Mouse (Mus musculus): ENCODE results near the gene Sirt7. TPM values are rescaled to one million over a fixed set of nuclear protein-coding genes. Genes with fewer than 3 reads are reported as not detected.

The Sirt7 gene
- total RNA-seq (2014; rRNA removed): 31.3 and 39.7 TPM in 2 replicates
- 34.7 and 36.0 TPM in 2 replicates for polyA plus RNA-seq (2015; fragmentation: Nextera tagmentation; extraction: Ambion mirVana)

- DNase-seq (ENCODE audit: low spot score): no peak
- Histone ChIP-seq H3K4me3 (ENCODE audit: low read depth, low read length) (peak within 1 kb of the TSS; percentile 64), H3K9me3 (ENCODE audit: low read length) (no peaks in the 10 kb centered on the region), H3K27ac (ENCODE audit: low read depth, low read length) (peak within 1 kb of the TSS; percentile 86), H3K4me2 (ENCODE audit: low read depth, low read length, poor library complexity, severe bottlenecking) (peak within 1 kb of the TSS; percentile 97), H3K36me3 (ENCODE audit: insufficient read depth, low read length) (peaks cover 51% of the 10 kb centered on the region), H3K4me1 (ENCODE audit: insufficient read depth, low read length) (peaks cover 3% of the 10 kb centered on the region; the same call in 1 of the 2 replicates), H3K27me3 (ENCODE audit: insufficient read depth, low read length) (no peaks in the 10 kb centered on the region), H3K9ac (replicated peaks; ENCODE audit: low read length, poor library complexity, severe bottlenecking) (peak within 1 kb of the TSS; percentile 59)
- no peak for TF ChIP-seq CTCF (IDR thresholded peaks at IDR 0.05)
- peak; percentile 45 for ATAC-seq (ENCODE audit: low FRiP score)
- 15% methylated on average over 5 of the region's 5 CpGs for WGBS
These were observed at the start of gene Sirt7 for GRCm38 (mm10) chr11:120625152-120625775. Gene Sirt7 (minus strand): TSS chr11:120625240.

GRCm38 (mm10) chr11:120673594-120674122 is 48.6 kb upstream of the Sirt7 start:
- H3K4me2 ChIP-seq (ENCODE audit: low read depth, low read length, poor library complexity, severe bottlenecking): peak overlapping the region; percentile 67
- peaks cover 13% of the 10 kb centered on the region for H3K36me3 ChIP-seq (ENCODE audit: insufficient read depth, low read length)
- no peaks in the 10 kb centered on the region for H3K9me3 ChIP-seq (ENCODE audit: low read length)
- peak; percentile 28; the same call in 1 of the 2 replicates for ATAC-seq (ENCODE audit: low FRiP score)
- H3K9ac ChIP-seq (replicated peaks; ENCODE audit: low read length, poor library complexity, severe bottlenecking): peak overlapping the region; percentile 77
- H3K27ac ChIP-seq (ENCODE audit: low read depth, low read length): peak overlapping the region; percentile 82
- peak overlapping the region; percentile 71 for H3K4me3 ChIP-seq (ENCODE audit: low read depth, low read length)
- DNase-seq (ENCODE audit: low spot score): no peak
- H3K27me3 ChIP-seq (ENCODE audit: insufficient read depth, low read length): no peaks in the 10 kb centered on the region
- WGBS: 29% methylated on average over 12 of the region's 12 CpGs
- peaks cover 8% of the 10 kb centered on the region for H3K4me1 ChIP-seq (ENCODE audit: insufficient read depth, low read length)
- TF ChIP-seq CTCF (IDR thresholded peaks at IDR 0.05): no peak

DNA sequence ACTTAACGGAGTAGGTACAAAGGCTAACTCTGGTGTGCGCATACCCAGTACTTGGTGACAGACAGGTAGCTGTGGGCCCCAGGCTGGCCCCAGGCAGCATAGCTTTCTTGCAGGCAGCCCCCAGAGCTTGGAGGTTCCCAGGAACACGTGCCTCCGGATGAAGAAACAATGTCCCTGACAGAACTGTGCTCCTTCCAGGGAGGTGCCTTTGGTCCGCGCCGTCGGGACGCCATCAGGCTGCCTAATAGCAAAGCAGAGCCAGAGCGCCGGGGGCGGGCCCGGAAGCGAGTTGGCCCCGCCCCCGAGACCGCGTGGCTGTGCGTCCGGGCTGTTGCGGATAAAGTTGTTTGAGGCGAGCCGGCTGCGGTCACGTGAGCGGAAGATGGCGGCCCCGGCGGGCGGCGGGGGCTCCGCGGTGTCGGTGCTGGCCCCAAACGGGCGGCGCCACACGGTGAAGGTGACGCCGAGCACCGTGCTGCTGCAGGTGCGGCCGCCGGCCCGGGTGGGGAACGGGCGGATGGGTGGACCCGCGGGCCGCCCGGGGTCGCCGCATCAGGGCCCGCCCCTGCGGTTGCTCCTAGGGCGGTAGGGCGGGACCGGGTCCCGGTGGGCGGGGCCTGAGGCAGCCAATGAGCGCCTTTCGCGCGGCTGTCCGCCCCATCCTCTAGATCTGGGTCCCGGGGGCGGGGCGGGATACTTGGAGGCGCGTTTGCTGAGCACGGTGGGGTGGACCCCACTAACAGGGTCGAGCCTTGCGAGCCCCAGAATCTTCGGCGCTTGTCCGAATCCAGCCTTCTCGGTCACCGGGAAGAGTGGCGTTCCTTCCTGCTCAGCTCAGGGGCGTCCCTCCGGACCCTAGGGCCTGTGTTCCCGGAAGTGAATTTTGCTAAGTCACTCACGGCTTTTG is 47.9 kb upstream of the Sirt7 start, which contains the start of gene Aspscr1:
Gene Aspscr1, plus strand, starts transcription at position 287 of the 907 bp plus-strand sequence.
- H3K4me1 ChIP-seq (ENCODE audit: insufficient read depth, low read length): peaks cover 8% of the 10 kb centered on the region
- H3K27ac ChIP-seq (ENCODE audit: low read depth, low read length): peak within 1 kb of the TSS; percentile 82
- 1% methylated on average over 74 of the region's 83 CpGs for WGBS
- H3K27me3 ChIP-seq (ENCODE audit: insufficient read depth, low read length): no peaks in the 10 kb centered on the region
- H3K4me3 ChIP-seq (ENCODE audit: low read depth, low read length): peak within 1 kb of the TSS; percentile 71
- no peaks in the 10 kb centered on the region for H3K9me3 ChIP-seq (ENCODE audit: low read length)
- H3K9ac ChIP-seq (replicated peaks; ENCODE audit: low read length, poor library complexity, severe bottlenecking): peak within 1 kb of the TSS; percentile 77
- no peak for TF ChIP-seq CTCF (IDR thresholded peaks at IDR 0.05)
- peak within 1 kb of the TSS; percentile 67 for H3K4me2 ChIP-seq (ENCODE audit: low read depth, low read length, poor library complexity, severe bottlenecking)
- DNase-seq (ENCODE audit: low spot score) (peak; percentile 96), ATAC-seq (ENCODE audit: low FRiP score) (peak; percentile 94)
- H3K36me3 ChIP-seq (ENCODE audit: insufficient read depth, low read length): peaks cover 9% of the 10 kb centered on the region

DNA sequence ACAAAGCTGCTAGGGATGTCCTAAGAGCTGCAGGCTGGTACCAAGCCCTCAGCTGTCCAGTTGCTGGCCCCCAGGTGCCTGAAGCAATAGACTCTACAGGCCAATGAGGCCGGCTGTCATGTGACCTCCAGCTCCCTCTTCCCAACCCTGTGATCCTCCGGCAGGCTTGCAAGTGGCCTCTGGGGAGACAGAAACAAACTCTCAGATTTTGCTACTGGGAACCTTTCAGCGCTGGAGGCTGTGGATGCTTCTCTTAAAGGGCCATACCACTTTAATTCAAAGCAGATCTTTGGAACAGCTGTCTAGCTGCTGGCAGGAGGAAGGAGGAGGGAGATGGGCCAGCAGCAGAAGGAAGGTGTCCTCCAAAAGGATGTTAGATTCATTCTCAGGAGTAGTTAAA is 41.6 kb upstream of the Sirt7 start:
- Histone ChIP-seq H3K36me3 (ENCODE audit: insufficient read depth, low read length) (no peaks in the 10 kb centered on the region), H3K27ac (ENCODE audit: low read depth, low read length) (no peak overlapping the region), H3K4me3 (ENCODE audit: low read depth, low read length) (no peak overlapping the region), H3K4me2 (ENCODE audit: low read depth, low read length, poor library complexity, severe bottlenecking) (no peak overlapping the region), H3K9me3 (ENCODE audit: low read length) (no peaks in the 10 kb centered on the region), H3K4me1 (ENCODE audit: insufficient read depth, low read length) (no peaks in the 10 kb centered on the region), H3K27me3 (ENCODE audit: insufficient read depth, low read length) (peaks cover 22% of the 10 kb centered on the region), H3K9ac (replicated peaks; ENCODE audit: low read length, poor library complexity, severe bottlenecking) (no peak overlapping the region)
- ATAC-seq (ENCODE audit: low FRiP score) (no peak), DNase-seq (ENCODE audit: low spot score) (no peak)
- no peak for TF ChIP-seq CTCF (IDR thresholded peaks at IDR 0.05)
- WGBS: 3% methylated on average over 3 of the region's 3 CpGs

DNA sequence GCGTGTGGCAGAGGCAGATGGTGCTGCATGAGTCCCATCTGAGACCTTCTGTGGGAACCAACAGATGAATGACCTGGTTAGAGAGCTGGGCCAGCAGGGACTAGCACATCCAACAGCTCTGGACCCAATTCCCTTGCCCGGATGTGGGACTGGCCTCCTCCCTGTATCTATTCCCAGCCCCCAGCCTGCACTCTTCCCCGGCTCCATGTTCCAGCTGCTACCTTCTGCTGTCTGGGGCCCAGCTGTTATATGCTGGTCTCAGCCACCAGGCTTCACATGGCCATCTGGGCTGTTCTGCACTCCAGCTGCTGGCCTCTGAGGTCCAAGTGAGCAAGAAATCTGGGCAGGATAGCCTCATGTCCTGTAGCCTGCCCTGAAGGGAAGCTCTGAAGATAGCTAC is 40.4 kb upstream of the Sirt7 start:
- no peak overlapping the region for H3K9ac ChIP-seq (replicated peaks; ENCODE audit: low read length, poor library complexity, severe bottlenecking)
- 87% methylated on average over 3 of the region's 3 CpGs for WGBS

More for the DNA sequence above, 40.4 kb upstream of the Sirt7 start:
- no peak overlapping the region for H3K4me3 ChIP-seq (ENCODE audit: low read depth, low read length)
- no peak for TF ChIP-seq CTCF (IDR thresholded peaks at IDR 0.05)
- no peaks in the 10 kb centered on the region for H3K4me1 ChIP-seq (ENCODE audit: insufficient read depth, low read length)
- no peak for ATAC-seq (ENCODE audit: low FRiP score)
- no peak overlapping the region for H3K4me2 ChIP-seq (ENCODE audit: low read depth, low read length, poor library complexity, severe bottlenecking)
- H3K36me3 ChIP-seq (ENCODE audit: insufficient read depth, low read length): no peaks in the 10 kb centered on the region
- DNase-seq (ENCODE audit: low spot score): no peak
- H3K27ac ChIP-seq (ENCODE audit: low read depth, low read length): no peak overlapping the region
- peaks cover 34% of the 10 kb centered on the region for H3K27me3 ChIP-seq (ENCODE audit: insufficient read depth, low read length)
- no peaks in the 10 kb centered on the region for H3K9me3 ChIP-seq (ENCODE audit: low read length)
